Mouse (Mus musculus) CH12.LX (cell line): ENCODE data around the gene Lnx1.

Experiments used
- CTCF ChIP-seq, 2 experiments: IDR thresholded peaks in 1 of 2; conservative IDR thresholded peaks in 1 of 2; 2 replicates each; pipeline ENCODE4 v1.5.1; 2011 to 2012; ENCODE audit warnings: low read depth in 2 of 2, low read length in 2 of 2, improper control_type of control experiment in 1 of 2, inconsistent platforms in 1 of 2, mild to moderate bottlenecking in 1 of 2, moderate library complexity in 1 of 2
- EP300 ChIP-seq: IDR thresholded peaks from 2 replicates; pipeline ENCODE4 v1.6.1; 2011; ENCODE audit warnings: low read length, improper control_type of control experiment
- GABPA ChIP-seq: IDR thresholded peaks from 2 replicates; pipeline ENCODE4 v1.6.1; 2012; ENCODE audit warnings: low read depth, low read length, improper control_type of control experiment, inconsistent platforms; ENCODE audit not compliant: insufficient replicate concordance
- HCFC1 ChIP-seq: IDR thresholded peaks from 2 replicates; pipeline ENCODE4 v1.6.1; 2012; ENCODE audit warnings: low read depth, mild to moderate bottlenecking, inconsistent platforms, low read length, improper control_type of control experiment
- MAX ChIP-seq: IDR thresholded peaks from 2 replicates; pipeline ENCODE4 v1.6.1; 2011; ENCODE audit warnings: low read length, improper control_type of control experiment
- MAZ ChIP-seq: IDR thresholded peaks from 2 replicates; pipeline ENCODE4 v1.6.1; 2012; ENCODE audit warnings: low read depth, mild to moderate bottlenecking, inconsistent platforms, low read length, improper control_type of control experiment, moderate library complexity
- NELFE ChIP-seq: IDR thresholded peaks from 2 replicates; pipeline ENCODE4 v1.6.1; 2011; ENCODE audit warnings: low read depth, low read length, improper control_type of control experiment
- POLR2A ChIP-seq: IDR thresholded peaks from 2 replicates; pipeline ENCODE4 v1.6.1; 2011; ENCODE audit warnings: low read depth, mild to moderate bottlenecking, improper control_type of control experiment, low read length
- RCOR1 ChIP-seq: conservative IDR thresholded peaks from 2 replicates; pipeline ENCODE4 v1.6.1; 2012; ENCODE audit warnings: low read depth, mild to moderate bottlenecking, inconsistent platforms, low read length, improper control_type of control experiment
- SIN3A ChIP-seq: IDR thresholded peaks from 2 replicates; pipeline ENCODE4 v1.6.1; 2012; ENCODE audit warnings: low read length, improper control_type of control experiment, inconsistent platforms
- UBTF ChIP-seq: IDR thresholded peaks from 2 replicates; pipeline ENCODE4 v1.6.1; 2012; ENCODE audit warnings: low read depth, mild to moderate bottlenecking, inconsistent platforms, low read length, improper control_type of control experiment, moderate library complexity
- USF1 ChIP-seq: IDR thresholded peaks from 2 replicates; pipeline ENCODE4 v1.6.1; 2014; ENCODE audit warnings: low read depth, mild to moderate bottlenecking, inconsistent platforms, low read length, improper control_type of control experiment
- ZC3H11A ChIP-seq: IDR thresholded peaks from 2 replicates; pipeline ENCODE4 v1.6.1; 2012; ENCODE audit warnings: low read depth, mild to moderate bottlenecking, inconsistent platforms, low read length, improper control_type of control experiment
- ZMIZ1 ChIP-seq: IDR thresholded peaks from 2 replicates; pipeline ENCODE4 v1.6.1; 2012; ENCODE audit warnings: low read depth, mild to moderate bottlenecking, inconsistent platforms, low read length, improper control_type of control experiment

DNA sequence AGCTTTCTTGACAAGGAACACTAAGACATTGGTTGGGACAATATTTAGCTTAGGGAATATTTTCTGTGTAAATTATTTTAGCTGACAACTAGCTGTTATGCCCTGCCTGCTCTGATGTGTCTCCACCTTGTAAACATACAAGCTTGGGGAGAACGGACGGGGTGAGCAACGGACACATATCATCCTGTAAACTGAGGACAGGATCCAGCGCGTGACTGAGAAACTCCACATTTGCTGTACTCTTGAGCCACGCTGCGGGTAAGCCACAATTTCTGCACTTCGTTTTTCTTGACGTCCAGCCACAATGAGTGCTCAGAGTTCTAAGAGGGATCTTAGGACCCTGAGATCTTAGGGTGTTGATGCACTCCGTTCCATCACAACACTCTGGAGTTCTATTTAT lies 48.9 kb downstream of the Lnx1 start:
- no peak for TF ChIP-seq SIN3A
- TF ChIP-seq RCOR1: no peak
- TF ChIP-seq CTCF (conservative IDR thresholded peaks at IDR 0.05 in 1 of 2, IDR thresholded peaks at IDR 0.05 in 1 of 2; ENCODE audit: low read depth in 2 of 2, low read length in 2 of 2): no peak
- no peak for TF ChIP-seq USF1
- no peak for TF ChIP-seq UBTF
- no peak for TF ChIP-seq ZMIZ1
- no peak for TF ChIP-seq GABPA
- no peak for TF ChIP-seq POLR2A
- TF ChIP-seq ZC3H11A: no peak
- TF ChIP-seq EP300: no peak
- TF ChIP-seq NELFE: no peak
- no peak for TF ChIP-seq HCFC1
- no peak for TF ChIP-seq MAZ
- TF ChIP-seq MAX: no peak
